Mouse (Mus musculus): ENCODE measurements at regions not wholly inside any gene's neighbourhood (a gene's known extent, or its start where the extent isn't known, plus 50 kb on each side); places are given as distances from the start of the nearest gene placed in this dataset.

DNA sequence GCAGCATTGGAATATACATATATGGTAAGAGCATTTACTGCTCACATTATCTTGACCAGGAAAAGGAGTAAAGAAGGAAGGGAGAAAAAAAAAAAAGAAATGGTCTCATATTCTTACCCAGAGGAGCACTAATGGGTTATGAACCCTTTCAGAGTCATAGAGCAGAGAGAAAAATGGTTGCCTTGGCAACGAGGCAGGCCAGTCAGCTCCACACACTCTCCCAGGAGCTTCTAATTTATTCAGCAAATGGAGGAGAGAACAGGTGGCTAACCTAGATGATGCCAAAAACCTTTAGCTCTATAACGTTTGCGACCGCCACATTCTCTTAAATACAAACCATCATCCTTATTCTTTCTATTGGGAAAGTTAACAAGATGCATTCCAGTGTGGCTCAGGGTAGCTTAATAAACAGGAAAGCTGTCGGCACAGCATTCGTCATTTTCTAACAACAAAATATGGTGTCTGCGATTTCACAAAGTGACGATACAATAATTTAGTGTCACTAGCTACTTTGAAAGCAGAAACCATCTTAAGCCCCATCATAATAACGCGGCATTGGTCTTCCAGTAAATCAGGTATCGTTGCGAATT is 394.1 kb downstream of the Basp1 start:
- Histone ChIP-seq H3K36me3 (no peaks in the 10 kb centered on the region), H3K9me3 (replicated peaks) (no peaks in the 10 kb centered on the region), H3K4me3 (no peak overlapping the region), H3K27me3 (replicated peaks) (no peaks in the 10 kb centered on the region), H3K9ac (no peak overlapping the region), H3K4me1 (replicated peaks) (no peaks in the 10 kb centered on the region; the same call in 1 of the 2 replicates), H3K4me2 (no peak overlapping the region), H3K27ac (ENCODE audit: poor library complexity, severe bottlenecking) (no peak overlapping the region)
- WGBS = 84% methylated on average over 12 of the region's 12 CpGs
- ATAC-seq (ENCODE audit: insufficient number of reproducible peaks, low FRiP score) = no peak

- no peak overlapping the region for H3K4me2 ChIP-seq
- no peak overlapping the region for H3K27ac ChIP-seq (ENCODE audit: poor library complexity, severe bottlenecking)
- H3K36me3 ChIP-seq = no peaks in the 10 kb centered on the region
- H3K9me3 ChIP-seq (replicated peaks) = no peaks in the 10 kb centered on the region
- H3K4me3 ChIP-seq = no peak overlapping the region
- ATAC-seq (ENCODE audit: insufficient number of reproducible peaks, low FRiP score) = no peak
- no peak overlapping the region for H3K9ac ChIP-seq
- H3K27me3 ChIP-seq (replicated peaks) = no peaks in the 10 kb centered on the region
- WGBS = 74% methylated on average over 3 of the region's 3 CpGs
- H3K4me1 ChIP-seq (replicated peaks) = no peaks in the 10 kb centered on the region; the same call in 1 of the 2 replicates
These were observed 394.6 kb downstream of the Basp1 start for GRCm38 (mm10) chr15:25018937-25019336.

DNA sequence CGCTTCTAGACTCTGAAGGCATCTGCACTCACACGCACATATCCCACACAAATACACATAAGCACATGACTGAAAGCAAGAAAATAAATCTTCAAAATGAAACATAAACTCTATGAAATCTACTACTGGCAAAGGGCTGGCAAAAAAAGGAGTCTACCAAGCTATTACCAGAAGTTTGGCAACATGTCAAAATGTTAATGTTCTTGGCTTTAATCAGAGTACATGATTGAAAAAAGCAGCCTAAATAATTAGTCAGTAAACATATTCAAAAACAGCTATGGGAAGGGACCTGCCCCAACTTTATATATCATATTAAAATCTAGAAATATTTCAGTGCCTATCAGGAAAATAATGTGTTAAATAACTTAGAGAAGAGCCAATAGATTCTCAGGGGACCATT is 405.8 kb downstream of the Basp1 start:
- Histone ChIP-seq H3K9ac (no peak overlapping the region), H3K4me2 (no peak overlapping the region), H3K36me3 (no peaks in the 10 kb centered on the region), H3K27me3 (replicated peaks) (no peaks in the 10 kb centered on the region), H3K9me3 (replicated peaks) (0 out of 2 replicates have a peak, but pooled peaks cover 4% of the 10 kb centered on the region), H3K4me1 (replicated peaks) (no peaks in the 10 kb centered on the region), H3K4me3 (no peak overlapping the region), H3K27ac (ENCODE audit: poor library complexity, severe bottlenecking) (no peak overlapping the region)
- no peak for ATAC-seq (ENCODE audit: insufficient number of reproducible peaks, low FRiP score)
- WGBS = 83% methylated on average over 2 of the region's 2 CpGs

DNA sequence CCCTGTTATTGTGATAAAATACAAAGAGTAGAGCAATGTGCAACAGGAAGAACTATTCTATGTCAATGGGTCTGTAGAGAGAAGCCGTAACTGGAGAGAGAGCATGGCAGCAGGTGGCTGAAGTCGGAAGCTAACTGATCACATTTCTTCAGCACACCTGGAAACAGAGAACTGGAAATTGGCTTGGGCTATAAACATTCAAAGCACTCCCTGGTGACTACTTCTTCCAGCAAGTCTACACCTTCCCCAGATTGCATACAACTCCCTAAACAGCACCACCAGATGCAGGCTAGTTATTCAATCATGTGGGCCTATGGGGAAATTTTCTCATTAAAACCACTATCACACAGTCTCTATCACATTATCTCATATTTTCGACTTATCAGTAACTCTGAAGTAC is 413.4 kb downstream of the Basp1 start:
- Histone ChIP-seq H3K9ac (no peak overlapping the region), H3K9me3 (replicated peaks) (no peaks in the 10 kb centered on the region), H3K36me3 (no peaks in the 10 kb centered on the region), H3K4me1 (replicated peaks) (no peaks in the 10 kb centered on the region), H3K4me3 (no peak overlapping the region), H3K27me3 (replicated peaks) (no peaks in the 10 kb centered on the region), H3K4me2 (no peak overlapping the region), H3K27ac (ENCODE audit: poor library complexity, severe bottlenecking) (no peak overlapping the region)
- no peak for ATAC-seq (ENCODE audit: insufficient number of reproducible peaks, low FRiP score)
- WGBS = 83% methylated on average over 3 of the region's 3 CpGs

GRCm38 (mm10) chr15:24993325-24993673 is 420.3 kb downstream of the Basp1 start:
- Histone ChIP-seq H3K4me2 (no peak overlapping the region), H3K4me1 (replicated peaks) (no peaks in the 10 kb centered on the region), H3K4me3 (no peak overlapping the region), H3K27me3 (replicated peaks) (no peaks in the 10 kb centered on the region), H3K9me3 (replicated peaks) (no peaks in the 10 kb centered on the region), H3K27ac (ENCODE audit: poor library complexity, severe bottlenecking) (no peak overlapping the region), H3K36me3 (no peaks in the 10 kb centered on the region), H3K9ac (no peak overlapping the region)
- 80% methylated on average over 2 of the region's 2 CpGs for WGBS
- ATAC-seq (ENCODE audit: insufficient number of reproducible peaks, low FRiP score) = no peak

DNA sequence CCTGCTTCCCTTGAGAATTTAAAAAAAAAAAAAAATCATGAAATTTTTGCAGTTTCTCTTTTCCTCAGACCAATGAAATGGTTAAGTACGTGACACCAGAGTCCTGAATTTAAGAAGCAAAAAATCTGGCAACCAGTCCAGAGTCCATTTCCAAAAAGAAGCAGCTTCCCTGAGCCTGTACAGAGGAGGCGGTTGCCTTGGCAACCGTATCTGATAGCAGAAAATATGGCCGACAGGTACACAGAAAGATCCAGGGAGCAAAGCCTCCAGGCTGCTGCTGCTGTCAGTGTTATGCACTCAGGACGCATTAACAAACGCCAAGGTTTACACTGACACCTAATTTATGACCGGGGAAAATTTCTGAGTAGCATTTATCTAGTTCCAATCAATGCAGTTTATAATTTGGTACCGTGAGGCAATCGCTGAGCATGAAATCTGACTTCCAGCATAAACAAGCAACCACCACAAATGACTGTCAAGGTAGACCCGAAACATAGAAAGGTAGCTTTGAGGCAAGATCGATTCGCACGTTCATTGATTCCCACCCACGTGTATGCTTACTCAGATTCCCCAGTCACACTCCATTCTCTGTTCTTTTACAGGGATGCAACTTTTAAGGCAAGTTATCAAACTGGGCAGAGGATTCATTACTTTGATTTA is 420.8 kb downstream of the Basp1 start:
- Histone ChIP-seq H3K4me3 (no peak overlapping the region), H3K36me3 (no peaks in the 10 kb centered on the region), H3K27ac (ENCODE audit: poor library complexity, severe bottlenecking) (no peak overlapping the region), H3K9ac (no peak overlapping the region), H3K9me3 (replicated peaks) (no peaks in the 10 kb centered on the region), H3K27me3 (replicated peaks) (no peaks in the 10 kb centered on the region), H3K4me1 (replicated peaks) (no peaks in the 10 kb centered on the region), H3K4me2 (no peak overlapping the region)
- WGBS = 83% methylated on average over 14 of the region's 14 CpGs
- no peak for ATAC-seq (ENCODE audit: insufficient number of reproducible peaks, low FRiP score)

- no peaks in the 10 kb centered on the region for H3K27me3 ChIP-seq (replicated peaks)
- no peaks in the 10 kb centered on the region for H3K36me3 ChIP-seq
- no peak overlapping the region for H3K4me2 ChIP-seq
- H3K4me1 ChIP-seq (replicated peaks) = no peaks in the 10 kb centered on the region
- ATAC-seq (ENCODE audit: insufficient number of reproducible peaks, low FRiP score) = no peak
- H3K9ac ChIP-seq = no peak overlapping the region
- H3K9me3 ChIP-seq (replicated peaks) = no peaks in the 10 kb centered on the region
- no peak overlapping the region for H3K4me3 ChIP-seq
- WGBS = 60% methylated on average over 5 of the region's 5 CpGs
- no peak overlapping the region for H3K27ac ChIP-seq (ENCODE audit: poor library complexity, severe bottlenecking)
These were observed 423.3 kb downstream of the Basp1 start for GRCm38 (mm10) chr15:24990082-24990786.

GRCm38 (mm10) chr15:24980841-24981240 is 432.7 kb downstream of the Basp1 start:
- no peak overlapping the region for H3K4me3 ChIP-seq
- no peak for ATAC-seq (ENCODE audit: insufficient number of reproducible peaks, low FRiP score)
- WGBS = 62% methylated on average over 4 of the region's 4 CpGs

DNA sequence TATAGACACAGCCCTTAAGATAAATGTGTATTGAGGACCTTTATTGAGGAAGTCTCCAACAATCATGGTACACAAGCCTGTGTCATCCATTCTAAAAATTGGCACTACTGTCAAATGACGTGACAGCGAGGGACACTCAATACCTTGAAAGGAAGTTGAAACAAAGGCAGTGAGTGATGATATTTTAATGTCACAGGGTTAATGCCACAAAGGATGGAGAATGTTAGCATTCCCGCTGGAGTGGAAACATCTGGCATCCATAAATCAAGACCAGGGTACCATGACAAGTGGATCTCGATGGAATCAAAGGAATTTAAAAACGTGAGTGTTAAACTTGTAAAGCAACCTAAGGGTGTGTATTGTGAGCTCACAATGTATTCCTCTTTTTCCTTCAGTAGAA is 441.5 kb downstream of the Basp1 start:
- H3K4me2 ChIP-seq = no peak overlapping the region
- no peaks in the 10 kb centered on the region for H3K9me3 ChIP-seq (replicated peaks)
- WGBS = 46% methylated on average over 5 of the region's 5 CpGs
- H3K36me3 ChIP-seq = no peaks in the 10 kb centered on the region
- no peak overlapping the region for H3K9ac ChIP-seq
- H3K4me3 ChIP-seq = no peak overlapping the region
- no peaks in the 10 kb centered on the region; the same call in 1 of the 2 replicates for H3K4me1 ChIP-seq (replicated peaks)
- no peaks in the 10 kb centered on the region for H3K27me3 ChIP-seq (replicated peaks)
- no peak overlapping the region for H3K27ac ChIP-seq (ENCODE audit: poor library complexity, severe bottlenecking)
- ATAC-seq (ENCODE audit: insufficient number of reproducible peaks, low FRiP score) = no peak

More at GRCm38 (mm10) chr15:24980841-24981240, 432.7 kb downstream of the Basp1 start:
- Histone ChIP-seq H3K9me3 (replicated peaks) (no peaks in the 10 kb centered on the region), H3K4me1 (replicated peaks) (no peaks in the 10 kb centered on the region), H3K4me2 (no peak overlapping the region), H3K36me3 (no peaks in the 10 kb centered on the region), H3K9ac (no peak overlapping the region), H3K27ac (ENCODE audit: poor library complexity, severe bottlenecking) (no peak overlapping the region), H3K27me3 (replicated peaks) (no peaks in the 10 kb centered on the region)

- Histone ChIP-seq H3K27me3 (replicated peaks) (no peaks in the 10 kb centered on the region), H3K36me3 (no peaks in the 10 kb centered on the region), H3K4me2 (no peak overlapping the region), H3K27ac (ENCODE audit: poor library complexity, severe bottlenecking) (no peak overlapping the region), H3K9me3 (replicated peaks) (no peaks in the 10 kb centered on the region), H3K4me1 (replicated peaks) (no peaks in the 10 kb centered on the region; the same call in 1 of the 2 replicates), H3K4me3 (no peak overlapping the region), H3K9ac (no peak overlapping the region)
- WGBS = 32% methylated on average over 2 of the region's 2 CpGs
- no peak for ATAC-seq (ENCODE audit: insufficient number of reproducible peaks, low FRiP score)
These were observed 444.2 kb downstream of the Basp1 start for GRCm38 (mm10) chr15:24969391-24969812.

DNA sequence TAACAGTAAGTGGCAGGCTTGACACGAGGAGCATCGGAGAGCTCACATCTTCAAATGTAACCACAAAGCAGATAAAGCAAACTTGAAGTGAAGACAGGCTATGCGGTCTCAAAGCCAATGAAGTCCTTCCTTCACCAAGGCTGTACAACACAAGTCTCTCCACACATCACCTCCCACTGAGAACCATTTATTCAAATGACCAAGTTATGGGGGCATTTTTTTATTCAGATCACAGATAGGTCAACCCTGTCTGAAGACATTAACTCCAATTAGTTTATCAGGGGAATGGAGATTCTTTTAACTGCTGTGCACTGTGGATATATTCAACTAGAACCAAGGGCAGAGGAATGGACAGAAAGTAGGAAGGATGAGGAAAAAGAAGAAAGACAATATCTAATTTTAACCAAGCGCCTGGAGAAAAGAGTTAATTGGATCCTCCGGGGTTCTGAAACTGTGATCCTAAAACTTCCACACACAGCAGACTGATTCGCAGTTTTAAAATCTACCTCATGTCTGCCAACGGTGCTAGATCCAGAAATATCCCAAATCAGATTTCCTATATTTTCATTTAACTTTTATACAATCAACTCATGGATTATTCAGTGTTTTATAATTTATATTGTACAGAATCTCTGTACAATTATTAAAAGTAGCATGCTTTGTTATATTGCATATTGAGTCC is 444.8 kb downstream of the Basp1 start:
- no peaks in the 10 kb centered on the region for H3K36me3 ChIP-seq
- H3K4me1 ChIP-seq (replicated peaks) = no peaks in the 10 kb centered on the region; the same call in 1 of the 2 replicates
- no peak overlapping the region for H3K27ac ChIP-seq (ENCODE audit: poor library complexity, severe bottlenecking)
- no peak overlapping the region for H3K9ac ChIP-seq
- H3K4me3 ChIP-seq = no peak overlapping the region
- H3K27me3 ChIP-seq (replicated peaks) = no peaks in the 10 kb centered on the region
- WGBS = 86% methylated on average over 7 of the region's 7 CpGs
- ATAC-seq (ENCODE audit: insufficient number of reproducible peaks, low FRiP score) = no peak
- H3K9me3 ChIP-seq (replicated peaks) = no peaks in the 10 kb centered on the region
- H3K4me2 ChIP-seq = no peak overlapping the region
